Mouse (Mus musculus) layer of hippocampus, adult 8-10 months (tissue): ENCODE data around the gene Myo1b. TPM values are rescaled to one million over a fixed set of nuclear protein-coding genes. Genes with fewer than 3 reads are reported as not detected.

ENCODE experiments used
- DNase-seq, 2 experiments: peaks; one replicate each; pipeline ENCODE4 v3.0.0; 2022; ENCODE audit warnings: low spot score in 2 of 2
- total RNA-seq, 4 experiments: library from RNA; stranded (reverse); gene quantifications; 2 replicates each; pipeline ENCODE4 v1.2.4; 2022

Myo1b gene
- total RNA-seq, 4 experiments from 2014 or later = 12.4 to 14.7 (median 13.6) TPM

DNA sequence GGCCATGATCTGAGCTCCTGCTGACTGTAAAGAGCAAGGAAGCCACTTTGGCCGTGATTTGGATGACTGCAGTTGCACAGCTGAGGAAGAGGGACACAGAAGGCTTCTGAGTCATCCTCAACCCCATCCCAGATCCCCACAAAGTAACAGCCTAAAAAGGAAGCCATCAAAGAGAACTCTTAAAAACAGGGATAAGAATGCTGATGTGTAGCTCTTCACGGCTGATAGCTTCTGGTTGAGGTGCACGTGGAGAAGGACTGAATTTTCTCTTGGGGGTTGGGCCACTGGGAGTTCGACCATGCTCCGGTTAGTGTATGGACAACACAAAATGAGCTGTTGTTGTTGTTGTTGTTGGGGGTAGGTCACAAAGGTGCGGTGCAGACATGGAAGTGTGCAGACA, 181.2 kb downstream of the Myo1b start:
- DNase-seq = no peak

DNA sequence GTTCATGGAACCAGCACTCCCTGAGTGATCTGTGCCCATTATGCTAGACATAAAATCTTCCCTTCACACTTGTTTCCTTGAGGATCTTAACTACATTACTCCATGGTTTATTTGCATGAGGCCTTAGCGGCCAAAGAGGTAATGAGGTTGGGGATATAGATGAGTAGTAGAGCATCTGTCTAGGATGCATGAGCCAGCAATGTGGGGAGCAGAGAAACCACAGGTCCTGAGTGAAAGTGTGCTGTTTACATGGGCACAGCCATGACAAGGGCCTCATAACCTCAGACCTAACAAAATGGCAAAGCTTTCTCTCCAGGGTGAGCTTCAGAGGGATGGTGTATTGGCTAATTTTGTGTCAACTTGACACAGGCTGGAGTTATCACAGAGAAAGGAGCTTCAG, 186.5 kb downstream of the Myo1b start:
- no peak for DNase-seq

DNA sequence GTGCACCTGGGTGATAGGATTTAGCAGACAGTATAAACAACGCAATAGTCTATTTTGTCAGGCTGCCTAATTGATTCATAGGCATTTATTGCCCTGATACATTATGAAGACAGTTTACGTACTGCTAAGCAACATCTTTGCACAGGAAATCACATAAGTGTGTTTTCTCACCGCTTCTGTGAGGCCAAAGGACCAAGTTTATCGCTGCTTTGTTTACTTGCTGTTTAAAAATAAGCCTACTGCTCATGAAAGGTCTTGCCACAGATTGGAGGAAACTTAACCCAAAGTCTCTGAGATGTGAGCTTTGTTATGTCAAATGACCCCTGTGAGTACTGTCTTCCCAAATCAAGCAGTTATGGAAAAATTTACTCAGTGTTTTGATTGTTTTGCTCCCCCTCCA, 187.1 kb downstream of the Myo1b start:
- DNase-seq = no peak

DNA sequence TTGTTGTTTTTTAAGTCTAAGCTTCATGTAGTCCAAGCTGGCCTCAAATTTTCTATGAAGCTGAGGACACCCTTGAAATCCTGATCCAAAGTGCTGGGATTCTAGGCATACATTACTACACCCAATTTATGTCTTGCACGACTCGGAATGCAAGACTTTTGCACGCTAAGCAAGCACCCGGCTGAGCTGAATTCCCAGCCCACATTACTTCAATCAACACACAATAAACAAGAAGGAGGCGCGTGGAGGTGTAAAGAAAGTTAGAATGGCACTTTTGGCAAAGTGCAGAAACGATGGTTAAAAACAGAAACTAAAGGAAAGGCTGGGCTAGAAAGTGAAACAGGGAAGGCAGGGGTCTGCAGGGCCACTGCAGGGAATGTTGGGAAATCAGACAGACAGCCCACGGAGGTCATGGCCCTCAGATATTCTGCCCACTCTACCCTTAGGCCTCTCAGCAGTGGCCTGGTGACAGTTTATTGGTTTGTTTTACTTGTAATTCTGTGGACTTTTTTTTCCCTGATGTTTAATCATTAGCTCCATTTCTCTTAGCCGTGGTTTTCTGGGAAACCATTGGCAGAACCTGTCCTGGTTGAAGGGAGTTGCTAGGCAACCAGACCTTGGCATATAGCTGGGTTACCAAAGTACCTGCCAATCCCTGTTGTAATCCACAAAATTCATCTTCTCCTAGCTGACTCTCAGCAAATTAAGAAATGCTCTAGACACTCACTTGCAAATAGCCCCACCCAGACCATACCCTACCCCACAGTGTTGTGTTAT, 195.8 kb downstream of the Myo1b start:
- DNase-seq = peak; percentile 13 to 25

DNA sequence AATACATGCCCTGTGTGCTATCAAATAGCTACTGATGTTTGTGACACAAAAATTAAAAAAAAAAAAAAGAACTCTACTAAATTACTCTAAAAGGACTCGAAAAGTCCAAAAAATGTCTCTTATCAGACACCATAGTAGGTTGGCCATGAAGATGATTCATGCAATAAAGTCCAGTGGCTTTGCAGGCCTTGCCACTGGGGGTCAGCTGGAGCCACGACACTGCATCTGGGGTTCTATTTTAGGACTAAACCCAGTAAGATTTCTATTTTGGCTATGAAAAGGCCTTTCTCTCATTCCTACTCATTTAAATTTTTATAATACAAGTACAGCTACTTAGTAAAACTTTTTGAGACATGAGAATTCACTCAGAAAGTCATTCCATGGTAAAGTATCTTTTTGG, 205.0 kb downstream of the Myo1b start:
- DNase-seq = no peak

DNA sequence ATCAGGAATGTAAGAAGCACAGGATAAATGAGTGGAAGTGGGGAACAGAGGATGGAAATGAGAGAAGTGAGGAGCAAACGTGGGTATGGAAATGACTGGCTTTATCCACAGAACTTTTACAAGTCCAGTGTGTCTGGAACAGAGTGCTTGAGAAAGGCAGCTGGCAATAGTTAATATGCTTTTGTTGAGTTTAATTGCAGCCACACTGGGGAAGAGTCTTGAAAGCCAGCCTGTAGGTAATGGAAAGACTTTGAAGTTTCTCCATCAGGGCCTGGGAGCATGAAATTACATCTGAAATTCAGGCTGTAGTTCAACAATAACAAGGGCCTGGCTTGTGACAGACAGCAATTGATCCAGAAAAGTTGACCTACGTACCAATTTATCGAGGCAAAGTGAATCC, 209.8 kb downstream of the Myo1b start:
- DNase-seq = no peak

DNA sequence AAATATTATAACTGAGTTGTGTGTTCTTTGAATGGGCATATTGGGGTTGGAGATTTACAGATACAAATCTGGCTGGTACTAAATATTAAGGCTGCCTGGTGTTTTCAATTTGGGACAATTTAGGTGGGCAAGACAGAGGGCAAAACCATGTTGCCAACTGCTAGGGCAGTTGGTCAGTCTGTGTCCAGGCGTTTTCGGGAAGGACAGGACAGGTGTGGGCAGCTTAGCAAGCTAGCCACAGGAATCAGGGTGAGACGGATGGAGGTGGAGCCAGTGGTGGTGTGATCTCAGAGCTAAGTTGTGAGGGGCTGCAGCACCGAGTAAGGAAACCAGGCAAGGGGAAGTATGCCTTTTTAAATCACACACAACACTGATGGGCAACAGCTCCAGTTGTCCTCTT, 211.3 kb downstream of the Myo1b start:
- DNase-seq = no peak

Other genes with a start within 250 kb of the Myo1b start
- gene Stat4, start 71.1 kb upstream of the Myo1b start, total RNA-seq = 1 to 10 TPM in 2 of 4 experiments, under 1 TPM in 2; 0.61 to 1.1 (median 1.0) TPM
- 10 to 100 TPM; 22.8 to 33.8 (median 28.1) TPM for gene Stat1, start 203.4 kb upstream of the Myo1b start, total RNA-seq